Mouse (Mus musculus) thymus, adult 18-20 months (tissue): ENCODE results near the gene Bax.
"Not testable (repeated sequence)": the region's sequence is repeated elsewhere in the genome, so short reads cannot be mapped to it uniquely, and the experiment has no call there.

ENCODE experiments used
- DNase-seq, 2 experiments: peaks; one replicate each; pipeline ENCODE4 v3.0.0; 2022; ENCODE audit warnings: mixed read lengths in 2 of 2

Bax gene

GRCm38 (mm10) chr7:45481374-45481927 is 14.8 kb upstream of the Bax start, which contains the start of gene Tulp2:
Tulp2 (plus strand) TSS chr7:45481877.
- peak; percentile 48 to 60 for DNase-seq

- DNase-seq, result not testable (repeated sequence)
Measured at GRCm38 (mm10) chr7:45480310-45480709, 13.6 kb upstream of the Bax start.

GRCm38 (mm10) chr7:45478774-45479173 is 12.1 kb upstream of the Bax start:
- no peak for DNase-seq

- DNase-seq, result no peak
Measured at GRCm38 (mm10) chr7:45477003-45477402, 10.3 kb upstream of the Bax start.

GRCm38 (mm10) chr7:45476453-45476852 is 9.8 kb upstream of the Bax start:
- DNase-seq, result no peak

- no peak for DNase-seq
Measured at GRCm38 (mm10) chr7:45475291-45475969, 8.7 kb upstream of the Bax start.

- DNase-seq, result no peak
Measured at GRCm38 (mm10) chr7:45470869-45471268, 4.2 kb upstream of the Bax start.

GRCm38 (mm10) chr7:45467090-45467670 is 482 bp upstream of the Bax start:
- DNase-seq, result no peak

GRCm38 (mm10) chr7:45465549-45465948 is 1.1 kb downstream of the Bax start:
- peak in 1 of 2 experiments; percentile 35 for DNase-seq

- DNase-seq, result no peak
Measured at GRCm38 (mm10) chr7:45465112-45465511, 1.6 kb downstream of the Bax start.

- no peak for DNase-seq
Measured at GRCm38 (mm10) chr7:45463987-45464778, 2.5 kb downstream of the Bax start.

- DNase-seq, result not testable (repeated sequence)
Measured at GRCm38 (mm10) chr7:45462868-45463267, 3.8 kb downstream of the Bax start.

- no peak for DNase-seq
Measured at GRCm38 (mm10) chr7:45462325-45462724, 4.4 kb downstream of the Bax start.

GRCm38 (mm10) chr7:45461781-45462180 is 4.9 kb downstream of the Bax start:
- DNase-seq, result no peak

- no peak for DNase-seq
Measured at GRCm38 (mm10) chr7:45461326-45461725, 5.4 kb downstream of the Bax start.

GRCm38 (mm10) chr7:45460860-45461314 is 5.8 kb downstream of the Bax start:
- DNase-seq, result no peak

- no peak for DNase-seq
Measured at GRCm38 (mm10) chr7:45460377-45460776, 6.3 kb downstream of the Bax start.

GRCm38 (mm10) chr7:45459564-45460140 is 7.0 kb downstream of the Bax start, which contains the start of gene Ftl1:
Ftl1 (minus strand) TSS chr7:45459884.
- peak; percentile 96 to 98 for DNase-seq

GRCm38 (mm10) chr7:45458748-45459563 is 7.7 kb downstream of the Bax start:
- peak; percentile 66 to 74 for DNase-seq

- DNase-seq, result no peak
Measured at GRCm38 (mm10) chr7:45457204-45458060, 9.3 kb downstream of the Bax start.

GRCm38 (mm10) chr7:45456721-45457203 is 9.9 kb downstream of the Bax start:
- no peak for DNase-seq
